Mouse (Mus musculus) C2C12 (cell line): Measurements from ENCODE around the gene Otop2. TPM values are rescaled to one million over a fixed set of nuclear protein-coding genes. Genes with fewer than 3 reads are reported as not detected.

Experiments
- H3K27me3 ChIP-seq: one replicate; pipeline ENCODE4 v1.6.1; 2011; ENCODE audit not compliant: control insufficient read depth, insufficient read depth, insufficient read length
- H3K36me3 ChIP-seq: one replicate; pipeline ENCODE4 v1.6.1; 2011; ENCODE audit not compliant: control insufficient read depth, insufficient read depth
- H3K4me3 ChIP-seq: one replicate; pipeline ENCODE4 v1.5.1; 2011; ENCODE audit warnings: mild to moderate bottlenecking, control low read depth; ENCODE audit not compliant: poor library complexity, insufficient read depth, severe bottlenecking
- H3K79me2 ChIP-seq: one replicate; pipeline ENCODE4 v1.6.1; 2011; ENCODE audit not compliant: control insufficient read depth, insufficient read depth
- H3K79me3 ChIP-seq: one replicate; pipeline ENCODE4 v1.6.1; 2011; ENCODE audit warnings: low read depth, control low read depth
- H3ac ChIP-seq: one replicate; pipeline ENCODE3; 2011; ENCODE audit warnings: low read depth; ENCODE audit not compliant: control insufficient read depth, insufficient read length
- CEBPB ChIP-seq: IDR thresholded peaks from one replicate; pipeline ENCODE4 v1.6.1; 2011; ENCODE audit warnings: low read depth, mild to moderate bottlenecking, control low read depth, moderate library complexity
- CTCF ChIP-seq: IDR thresholded peaks from one replicate; pipeline ENCODE4 v1.5.1; 2011; ENCODE audit not compliant: control insufficient read depth, insufficient read depth, insufficient read length
- FOSL1 ChIP-seq: IDR thresholded peaks from one replicate; pipeline ENCODE4 v1.8.0; 2011; ENCODE audit warnings: mild to moderate bottlenecking, low read length; ENCODE audit not compliant: poor library complexity, insufficient read depth, severe bottlenecking
- MAX ChIP-seq: IDR thresholded peaks from one replicate; pipeline ENCODE4 v1.6.1; 2011; ENCODE audit warnings: mild to moderate bottlenecking, control low read depth
- MYOD1 ChIP-seq: IDR thresholded peaks from one replicate; pipeline ENCODE4 v1.6.1; 2011; ENCODE audit warnings: low read depth; ENCODE audit not compliant: control insufficient read depth, insufficient read length
- MYOG ChIP-seq: IDR thresholded peaks from one replicate; pipeline ENCODE4 v1.6.1; 2011; ENCODE audit not compliant: control insufficient read depth, insufficient read length; ENCODE audit errors: extremely low read depth
- USF1 ChIP-seq: IDR thresholded peaks from one replicate; pipeline ENCODE4 v1.6.1; 2011; ENCODE audit warnings: low read depth, mild to moderate bottlenecking, control low read depth, moderate library complexity
- polyA plus RNA-seq: library from polyadenylated mRNA; unstranded; fragments of >200 nt; fragmentation: generic; extraction: Trizol; gene quantifications from one replicate; pipeline ENCODE4 v1.2.1, GENCODE M21; 2012; ENCODE audit warnings: missing spikeins

Gene Otop2
- polyA plus RNA-seq, 1 experiment, result not detected

DNA sequence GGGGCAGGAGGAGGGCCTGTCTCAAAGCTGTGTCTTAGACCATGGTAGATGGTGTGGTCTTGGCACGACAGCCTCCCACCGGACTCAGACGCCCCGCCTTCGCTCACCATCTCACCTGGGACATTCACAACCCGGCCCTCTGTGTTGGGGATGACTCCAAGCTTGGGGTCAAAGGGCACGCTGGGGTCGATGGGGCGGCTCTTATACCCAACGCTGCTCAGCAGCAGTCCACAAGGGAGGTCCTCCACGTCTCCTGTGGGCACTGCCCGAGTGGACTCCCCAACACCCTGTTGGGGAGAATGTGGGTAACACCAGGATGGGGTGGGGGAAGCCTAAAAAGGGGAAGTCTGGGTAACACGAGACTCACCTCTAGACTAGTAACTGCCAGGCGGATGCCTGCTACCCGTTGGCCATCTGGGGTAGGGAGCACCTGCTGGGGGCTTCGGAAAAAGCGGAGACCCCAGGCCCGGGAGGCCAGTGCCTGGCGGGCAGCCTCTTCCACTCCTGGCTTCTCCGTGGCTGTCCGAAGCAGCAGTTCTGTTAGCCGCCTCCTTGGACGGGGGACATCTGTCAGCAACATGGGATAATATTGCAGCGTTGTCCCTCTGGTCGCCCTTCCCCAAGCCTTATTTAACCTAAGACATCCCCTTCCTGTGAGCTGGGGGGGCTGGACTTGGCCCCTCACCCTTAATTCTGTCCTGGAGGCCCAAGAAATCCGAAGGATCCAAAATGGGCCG is 37.5 kb upstream of the Otop2 start:
- no peak overlapping the region for H3K4me3 ChIP-seq
- no peak overlapping the region for H3ac ChIP-seq
- H3K27me3 ChIP-seq, result peaks cover 32% of the 10 kb centered on the region
- TF ChIP-seq FOSL1 (no peak), CEBPB (no peak), MYOG (no peak), MAX (no peak), MYOD1 (no peak), CTCF (no peak), USF1 (no peak)
- no peaks in the 10 kb centered on the region for H3K79me3 ChIP-seq
- peaks cover 3% of the 10 kb centered on the region for H3K36me3 ChIP-seq
- no peaks in the 10 kb centered on the region for H3K79me2 ChIP-seq

DNA sequence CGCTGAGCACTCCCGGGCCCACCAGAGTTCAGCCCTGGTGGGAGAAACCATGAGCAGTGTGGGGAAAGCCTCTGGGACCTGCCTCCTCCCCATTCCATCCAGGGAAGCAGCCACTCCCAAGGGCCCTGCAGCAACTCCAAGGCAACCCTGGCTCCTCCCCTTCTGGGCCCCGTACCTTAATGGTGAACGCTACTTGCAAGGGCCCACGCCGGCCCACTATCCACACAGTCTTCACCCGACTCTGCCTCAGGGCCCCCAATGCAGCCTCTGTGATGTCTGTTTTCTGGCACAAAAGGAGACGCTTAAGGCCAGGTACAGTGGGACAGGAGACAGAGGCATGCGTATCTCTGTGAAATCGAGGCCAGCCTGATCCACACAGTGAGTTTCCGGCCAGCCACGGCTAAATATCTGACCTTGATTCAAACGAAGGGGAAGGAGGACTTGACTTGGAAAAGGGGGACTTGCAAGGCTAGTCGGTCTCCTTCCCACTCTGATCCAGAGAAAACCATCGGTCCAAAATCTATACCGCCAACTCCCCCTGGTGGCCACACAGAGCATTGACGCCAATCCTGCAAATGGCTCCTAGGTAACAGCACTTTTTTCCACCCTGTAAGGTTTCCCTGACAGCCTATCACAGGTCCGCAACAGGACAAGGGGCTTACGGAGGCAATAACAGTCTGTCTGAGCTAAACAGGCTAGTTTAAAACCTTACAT is 36.7 kb upstream of the Otop2 start:
- Histone ChIP-seq H3K27me3 (peaks cover 23% of the 10 kb centered on the region), H3ac (no peak overlapping the region), H3K79me2 (no peaks in the 10 kb centered on the region), H3K36me3 (peaks cover 3% of the 10 kb centered on the region), H3K79me3 (no peaks in the 10 kb centered on the region), H3K4me3 (no peak overlapping the region)
- TF ChIP-seq CTCF (peak; percentile 77), MYOG (no peak)

DNA sequence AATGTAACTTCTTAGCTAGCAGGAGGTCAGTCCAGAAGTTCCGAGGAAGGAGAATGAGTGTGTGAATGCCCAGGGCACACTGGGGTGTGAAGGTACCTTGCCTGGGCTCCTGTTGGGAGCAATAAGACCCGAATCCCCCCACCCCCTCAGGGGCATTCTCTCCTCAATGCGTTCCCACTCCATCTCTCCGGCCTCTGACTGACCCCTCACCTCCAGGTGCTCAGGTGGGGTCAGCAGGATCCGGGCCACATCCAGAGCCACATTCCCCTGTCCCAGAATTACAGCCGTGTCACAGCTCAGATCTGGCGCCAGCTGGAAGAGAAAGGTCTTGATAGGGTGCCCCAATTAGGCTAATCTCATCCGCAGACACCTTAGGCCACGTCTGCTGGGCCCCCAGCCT is 35.9 kb upstream of the Otop2 start:
- peaks cover 3% of the 10 kb centered on the region for H3K36me3 ChIP-seq
- H3K79me2 ChIP-seq, result no peaks in the 10 kb centered on the region
- no peaks in the 10 kb centered on the region for H3K79me3 ChIP-seq
- H3K4me3 ChIP-seq, result no peak overlapping the region
- peaks cover 16% of the 10 kb centered on the region for H3K27me3 ChIP-seq
- no peak for TF ChIP-seq CEBPB
- H3ac ChIP-seq, result no peak overlapping the region

DNA sequence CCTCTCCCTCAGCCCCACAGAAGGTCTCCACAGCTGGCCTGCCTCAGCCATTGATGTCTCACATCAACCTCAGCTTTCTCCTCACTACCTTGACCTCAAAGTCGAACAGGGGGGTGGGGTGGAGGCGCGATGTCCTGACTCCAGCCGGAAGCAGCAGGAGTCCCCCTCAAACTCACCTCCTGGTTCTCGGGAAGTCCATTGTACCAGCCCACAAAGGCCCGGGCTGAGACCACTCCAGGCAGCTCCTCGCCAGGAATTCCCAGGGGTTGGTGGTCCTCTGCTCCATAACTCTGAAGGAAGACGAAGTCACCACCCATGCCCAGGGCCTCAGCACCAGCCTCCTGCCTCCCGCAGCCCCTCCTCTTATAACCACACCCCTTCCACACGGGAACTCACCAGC is 35.5 kb upstream of the Otop2 start:
- TF ChIP-seq USF1, result no peak
- TF ChIP-seq MYOG, result no peak
- TF ChIP-seq CTCF, result no peak
- TF ChIP-seq FOSL1, result no peak
- TF ChIP-seq MYOD1, result no peak
- no peak for TF ChIP-seq MAX
- TF ChIP-seq CEBPB, result no peak
- Histone ChIP-seq H3ac (no peak overlapping the region), H3K27me3 (peaks cover 12% of the 10 kb centered on the region), H3K36me3 (peaks cover 3% of the 10 kb centered on the region), H3K4me3 (no peak overlapping the region), H3K79me2 (no peaks in the 10 kb centered on the region), H3K79me3 (no peaks in the 10 kb centered on the region)

DNA sequence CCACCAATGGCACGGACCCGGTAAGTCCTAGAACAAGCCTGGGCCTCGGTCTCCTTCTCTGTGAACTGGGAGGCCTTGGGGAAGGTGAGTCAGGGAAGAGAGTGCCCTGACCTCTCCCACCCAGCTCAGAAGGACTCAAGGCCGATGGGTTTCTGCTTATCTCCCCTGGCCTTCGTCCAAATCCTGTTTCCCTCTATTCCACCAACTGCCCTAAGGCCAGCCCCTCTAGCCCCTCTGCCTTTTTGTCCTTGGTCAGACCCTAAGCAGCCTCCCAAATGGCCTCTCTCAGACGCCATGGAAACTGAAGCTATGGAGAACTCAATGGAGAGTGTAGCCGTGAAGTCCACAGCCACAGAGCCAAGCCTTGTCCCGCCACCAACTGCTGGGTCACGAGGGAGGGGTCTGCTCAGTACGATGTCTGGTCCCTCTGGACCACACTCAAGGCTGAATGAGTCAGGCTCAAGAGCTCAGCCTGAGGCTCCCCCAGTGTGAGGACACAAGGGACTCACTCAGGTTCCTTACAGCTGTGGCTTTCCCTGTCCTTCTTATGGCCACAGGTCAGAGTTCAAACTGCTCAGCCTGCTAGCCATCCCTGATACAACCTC is 34.0 kb upstream of the Otop2 start:
- no peaks in the 10 kb centered on the region for H3K79me3 ChIP-seq
- no peak overlapping the region for H3ac ChIP-seq
- no peaks in the 10 kb centered on the region for H3K79me2 ChIP-seq
- H3K27me3 ChIP-seq, result no peaks in the 10 kb centered on the region
- H3K4me3 ChIP-seq, result no peak overlapping the region
- H3K36me3 ChIP-seq, result peaks cover 3% of the 10 kb centered on the region
- TF ChIP-seq MYOG, result no peak
- TF ChIP-seq MYOD1, result no peak
- TF ChIP-seq USF1, result no peak
- no peak for TF ChIP-seq CEBPB
- TF ChIP-seq MAX, result no peak
- TF ChIP-seq FOSL1, result no peak
- no peak for TF ChIP-seq CTCF

DNA sequence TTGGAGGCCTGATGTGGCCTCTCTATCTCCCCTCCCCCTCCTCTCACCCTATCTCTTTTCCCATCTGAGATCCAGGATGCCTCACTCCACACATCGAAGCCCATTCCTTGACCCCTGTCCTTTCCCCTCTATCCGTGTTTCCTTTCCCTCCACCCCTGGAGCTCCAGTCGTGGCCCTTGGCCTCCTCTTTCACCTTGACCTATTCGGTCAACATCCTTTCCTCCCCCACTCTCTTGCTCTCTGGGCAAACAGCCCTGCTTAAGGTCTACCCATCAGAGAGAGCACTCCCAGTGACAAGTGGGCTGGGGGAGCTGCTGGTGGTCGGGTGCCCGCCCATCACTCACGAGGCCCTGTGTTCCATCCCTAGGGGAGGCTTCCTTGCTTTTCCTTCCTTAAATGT is 33.2 kb upstream of the Otop2 start:
- TF ChIP-seq USF1 (no peak), FOSL1 (no peak), MYOD1 (no peak), MYOG (no peak), MAX (no peak), CTCF (no peak), CEBPB (no peak)
- no peak overlapping the region for H3K4me3 ChIP-seq
- H3K36me3 ChIP-seq, result peaks cover under 1% of the 10 kb centered on the region

More for the DNA sequence above, 33.2 kb upstream of the Otop2 start:
- Histone ChIP-seq H3K27me3 (no peaks in the 10 kb centered on the region), H3K79me2 (no peaks in the 10 kb centered on the region), H3ac (no peak overlapping the region), H3K79me3 (no peaks in the 10 kb centered on the region)
